Mouse (Mus musculus) ES-E14 (cell line): ENCODE results near the gene Twf2.

Experiments used
- HCFC1 ChIP-seq: IDR thresholded peaks from 2 replicates; pipeline ENCODE4 v1.6.1; 2012; ENCODE audit warnings: low read length, inconsistent platforms, borderline replicate concordance; ENCODE audit not compliant: insufficient read depth
- MAFK ChIP-seq: IDR thresholded peaks from 2 replicates; pipeline ENCODE4 v1.6.1; 2014; ENCODE audit warnings: mild to moderate bottlenecking, low read depth, low read length, inconsistent platforms; ENCODE audit not compliant: insufficient read depth
- ZC3H11A ChIP-seq: IDR thresholded peaks from 2 replicates; pipeline ENCODE4 v1.6.1; 2012; ENCODE audit warnings: low read depth, mild to moderate bottlenecking, inconsistent platforms, low read length, borderline replicate concordance

- no peak for TF ChIP-seq HCFC1
- TF ChIP-seq MAFK = no peak
- TF ChIP-seq ZC3H11A = no peak
These were observed 33.9 kb downstream of the Twf2 start for GRCm38 (mm10) chr9:106236818-106237211.
